In genomic region chr7:82334000-82334399, GRCm38 (mm10) we compare ENCODE assay signal across 24 mouse cellular contexts. TPM values are rescaled to one million over a fixed set of nuclear protein-coding genes. Genes with fewer than 3 reads are reported as not detected.
DNase-seq lines count a peak whose midpoint lies in the region; ATAC-seq and TF ChIP-seq lines count a peak whose summit lies in the region.
"Had no signal": no experiment of that assay in that cellular context is flagged by ENCODE, and none has a peak within 500 bp of the region (broad histone marks: within the 10 kb centered on the region; RNA-seq: fewer than 3 reads in every experiment).

No protein-coding gene starts in this region.

- peak; percentile 77 for DNase-seq in forebrain, embryonic 14.5 days (ENCODE audit: low spot score)
- DNase-seq in forebrain, embryonic 11.5 days (ENCODE audit: low spot score) = no peak
- peak; percentile 33 for DNase-seq in intestine, embryonic 14.5 days (ENCODE audit: low spot score)
- DNase-seq in brain, embryonic 14.5 days (ENCODE audit: low read depth) = peak; percentile 83
- no peak for DNase-seq in gastrocnemius, postnatal 25 days
- DNase-seq: adrenal gland, adult 2 months; adrenal gland, postnatal 36 days; B cell, adult 2 months; cerebellum, adult 8-10 months; gastrocnemius, adult 2 months; kidney, adult 18-20 months; kidney, postnatal 25 days; liver, postnatal 0 days; lung, postnatal 36 days; spleen, adult 18-20 months; thymus, postnatal 4 days had no signal

- H3K27me3 ChIP-seq in forebrain, embryonic 14.5 days (replicated peaks; ENCODE audit: control insufficient read depth, insufficient read depth, low read length) = peaks cover 27% of the 10 kb centered on the region
- H3K27me3 ChIP-seq in forebrain, embryonic 11.5 days (ENCODE audit: control insufficient read depth, insufficient read depth, low read length) = peaks cover 38% of the 10 kb centered on the region
- H3K27me3 ChIP-seq in intestine, embryonic 14.5 days (replicated peaks; ENCODE audit: control insufficient read depth, insufficient read depth, low read length) = peaks cover 53% of the 10 kb centered on the region
- peaks cover 41% of the 10 kb centered on the region for H3K27me3 ChIP-seq in intestine, embryonic 15.5 days (replicated peaks)
- peaks cover 24% of the 10 kb centered on the region for H3K27me3 ChIP-seq in forebrain, embryonic 16.5 days (replicated peaks; ENCODE audit: control insufficient read depth, insufficient read depth, low read length)

- TF ChIP-seq POLR2A in brain, embryonic 14.5 days (IDR thresholded peaks at IDR 0.05; ENCODE audit: borderline replicate concordance, extremely low read depth, insufficient read depth, insufficient read length, poor library complexity, severe bottlenecking) = no peak

- no peak overlapping the region for H3K4me3 ChIP-seq in forebrain, embryonic 14.5 days (ENCODE audit: low read depth, low read length)
- no peak overlapping the region for H3K4me3 ChIP-seq in forebrain, embryonic 11.5 days (ENCODE audit: low read depth, low read length)
- no peak overlapping the region for H3K4me3 ChIP-seq in intestine, embryonic 14.5 days (ENCODE audit: low read depth, low read length)
- H3K4me3 ChIP-seq in intestine, embryonic 15.5 days (replicated peaks) = no peak overlapping the region
- no peak overlapping the region for H3K4me3 ChIP-seq in forebrain, embryonic 16.5 days (replicated peaks; ENCODE audit: low read length)
- H3K4me3 ChIP-seq: embryonic facial prominence, embryonic 15.5 days; gastrocnemius, adult 2 months; hindbrain, embryonic 12.5 days; kidney, embryonic 15.5 days; liver, embryonic 12.5 days had no signal

- H3K36me3 ChIP-seq in forebrain, embryonic 14.5 days (ENCODE audit: control insufficient read depth, insufficient read depth, low read length) = no peaks in the 10 kb centered on the region
- no peaks in the 10 kb centered on the region for H3K36me3 ChIP-seq in forebrain, embryonic 11.5 days (ENCODE audit: control insufficient read depth, insufficient read depth, low read length)
- no peaks in the 10 kb centered on the region for H3K36me3 ChIP-seq in intestine, embryonic 14.5 days (ENCODE audit: control insufficient read depth, insufficient read depth, low read length)
- no peaks in the 10 kb centered on the region for H3K36me3 ChIP-seq in intestine, embryonic 15.5 days
- H3K36me3 ChIP-seq in forebrain, embryonic 16.5 days (ENCODE audit: control insufficient read depth, insufficient read depth) = no peaks in the 10 kb centered on the region
- H3K36me3 ChIP-seq: embryonic facial prominence, embryonic 15.5 days; hindbrain, embryonic 12.5 days; kidney, embryonic 15.5 days; liver, embryonic 12.5 days had no signal

- no peak overlapping the region for H3K4me2 ChIP-seq in forebrain, embryonic 14.5 days (ENCODE audit: low read length)
- no peak overlapping the region for H3K4me2 ChIP-seq in forebrain, embryonic 11.5 days (ENCODE audit: low read depth, low read length, severe bottlenecking)
- no peak overlapping the region for H3K4me2 ChIP-seq in intestine, embryonic 14.5 days (ENCODE audit: low read length)
- no peak overlapping the region for H3K4me2 ChIP-seq in intestine, embryonic 15.5 days (replicated peaks)
- H3K4me2 ChIP-seq in forebrain, embryonic 16.5 days (ENCODE audit: low read length) = no peak overlapping the region
- H3K4me2 ChIP-seq: embryonic facial prominence, embryonic 15.5 days; hindbrain, embryonic 12.5 days; kidney, embryonic 15.5 days; liver, embryonic 12.5 days; midbrain, embryonic 11.5 days had no signal

- no peak for TF ChIP-seq CTCF in brain, embryonic 14.5 days (IDR thresholded peaks at IDR 0.05; ENCODE audit: borderline replicate concordance, extremely low read depth, insufficient read depth, insufficient read length)

- H3K27ac ChIP-seq in forebrain, embryonic 14.5 days (ENCODE audit: low read depth, low read length) = no peak overlapping the region
- no peak overlapping the region for H3K27ac ChIP-seq in forebrain, embryonic 11.5 days (ENCODE audit: low read depth, low read length)
- no peak overlapping the region for H3K27ac ChIP-seq in intestine, embryonic 14.5 days (ENCODE audit: low read depth)
- H3K27ac ChIP-seq in intestine, embryonic 15.5 days = no peak overlapping the region
- no peak overlapping the region for H3K27ac ChIP-seq in forebrain, embryonic 16.5 days (ENCODE audit: low read length)
- H3K27ac ChIP-seq: embryonic facial prominence, embryonic 15.5 days; gastrocnemius, adult 2 months; hindbrain, embryonic 12.5 days; kidney, embryonic 15.5 days; liver, embryonic 12.5 days had no signal

- 0 out of 2 replicates have a peak, but pooled peaks cover 7% of the 10 kb centered on the region for H3K4me1 ChIP-seq in forebrain, embryonic 14.5 days (ENCODE audit: control insufficient read depth, insufficient read depth, low read length)
- H3K4me1 ChIP-seq in forebrain, embryonic 11.5 days (replicated peaks; ENCODE audit: control insufficient read depth, insufficient read depth, low read length) = no peaks in the 10 kb centered on the region
- no peaks in the 10 kb centered on the region; the same call in 1 of the 2 replicates for H3K4me1 ChIP-seq in intestine, embryonic 14.5 days (replicated peaks; ENCODE audit: control insufficient read depth, insufficient read depth, low read length)
- H3K4me1 ChIP-seq in intestine, embryonic 15.5 days (replicated peaks) = peaks cover 15% of the 10 kb centered on the region
- H3K4me1 ChIP-seq in forebrain, embryonic 16.5 days (replicated peaks; ENCODE audit: control insufficient read depth, insufficient read depth, low read length) = peaks cover 16% of the 10 kb centered on the region
- H3K4me1 ChIP-seq: liver, embryonic 12.5 days had no signal

- 16% methylated on average over 1 of the region's 1 CpGs for WGBS in forebrain, embryonic 14.5 days
- 59% methylated on average over 1 of the region's 1 CpGs for WGBS in forebrain, embryonic 11.5 days
- 55% methylated on average over 1 of the region's 1 CpGs for WGBS in intestine, embryonic 14.5 days
- WGBS in intestine, embryonic 15.5 days = 60% methylated on average over 1 of the region's 1 CpGs
- WGBS in forebrain, embryonic 16.5 days = 14% methylated on average over 1 of the region's 1 CpGs

- H3K9me3 ChIP-seq in forebrain, embryonic 14.5 days (replicated peaks; ENCODE audit: control insufficient read depth, low read length) = no peaks in the 10 kb centered on the region
- H3K9me3 ChIP-seq in forebrain, embryonic 11.5 days (ENCODE audit: control insufficient read depth, low read length) = no peaks in the 10 kb centered on the region
- no peaks in the 10 kb centered on the region for H3K9me3 ChIP-seq in intestine, embryonic 14.5 days (ENCODE audit: control insufficient read depth, low read length)
- no peaks in the 10 kb centered on the region for H3K9me3 ChIP-seq in intestine, embryonic 15.5 days
- no peaks in the 10 kb centered on the region for H3K9me3 ChIP-seq in forebrain, embryonic 16.5 days (ENCODE audit: control insufficient read depth, low read length)
- H3K9me3 ChIP-seq: embryonic facial prominence, embryonic 15.5 days; kidney, embryonic 15.5 days; liver, embryonic 12.5 days had no signal

- peak; percentile 59 for ATAC-seq in forebrain, embryonic 14.5 days
- no peak for ATAC-seq in forebrain, embryonic 11.5 days (replicated peaks; ENCODE audit: low FRiP score)
- no peak for ATAC-seq in intestine, embryonic 14.5 days (replicated peaks; ENCODE audit: low FRiP score, low TSS enrichment, low read depth)
- no peak for ATAC-seq in intestine, embryonic 15.5 days
- peak; percentile 63 for ATAC-seq in forebrain, embryonic 16.5 days
- ATAC-seq: liver, embryonic 12.5 days; liver, postnatal 0 days had no signal

- no peak overlapping the region for H3K9ac ChIP-seq in forebrain, embryonic 14.5 days (ENCODE audit: low read length)
- H3K9ac ChIP-seq in forebrain, embryonic 11.5 days (ENCODE audit: low read length) = no peak overlapping the region
- H3K9ac ChIP-seq in intestine, embryonic 14.5 days (ENCODE audit: low read length) = no peak overlapping the region
- H3K9ac ChIP-seq in intestine, embryonic 15.5 days = no peak overlapping the region
- no peak overlapping the region for H3K9ac ChIP-seq in forebrain, embryonic 16.5 days (replicated peaks; ENCODE audit: low read depth, low read length)
- H3K9ac ChIP-seq: embryonic facial prominence, embryonic 15.5 days; hindbrain, embryonic 12.5 days; kidney, embryonic 15.5 days; liver, embryonic 12.5 days; liver, postnatal 0 days had no signal

RNA-seq across cellular contexts. Expression of gene Adamtsl3, which starts 1.5 kb away (rescaled TPM):
- 0.51 and 0.57 TPM in 2 replicates for polyA plus RNA-seq in forebrain, embryonic 14.5 days (2014; fragmentation: Nextera tagmentation; extraction: Ambion mirVana)
- 0.36 and 0.40 TPM in 2 replicates for polyA plus RNA-seq in forebrain, embryonic 11.5 days (2014; fragmentation: Nextera tagmentation; extraction: Ambion mirVana)
- 0.41 and 0.56 TPM in 2 replicates for polyA plus RNA-seq in intestine, embryonic 14.5 days (2014; fragmentation: Nextera tagmentation; extraction: Ambion mirVana)
- polyA plus RNA-seq in intestine, embryonic 15.5 days (2015; fragmentation: Nextera tagmentation; extraction: Ambion mirVana) = 0.54 and 0.63 TPM in 2 replicates
- polyA plus RNA-seq in brain, embryonic 14.5 days (2012; rRNA removed) = 0.54 and 0.92 TPM in 2 replicates
- 0.32 and 0.58 TPM in 2 replicates for polyA plus RNA-seq in forebrain, embryonic 16.5 days (2015; fragmentation: Nextera tagmentation; extraction: Ambion mirVana)
- total RNA-seq in gastrocnemius, postnatal 25 days (2021) = 1 to 10 TPM; 3.3 to 6.3 TPM
- total RNA-seq: common myeloid progenitor, adult 5-6 weeks had no signal
- polyA plus RNA-seq: midbrain, embryonic 11.5 days had no signal

Comparison
In these comparisons a context has a peak if more than half of its experiments do, and no peak if none do; other contexts are left out.
1. ATAC-seq: peak in forebrain, embryonic 14.5 days (single experiment) and forebrain, embryonic 16.5 days (single experiment); none in forebrain, embryonic 11.5 days (single experiment), intestine, embryonic 14.5 days (single experiment) and intestine, embryonic 15.5 days (single experiment).
2. DNase-seq: peak in forebrain, embryonic 14.5 days (single experiment), intestine, embryonic 14.5 days (single experiment) and brain, embryonic 14.5 days (single experiment); none in forebrain, embryonic 11.5 days (single experiment) and gastrocnemius, postnatal 25 days (single experiment).